Mouse (Mus musculus) liver, embryonic 14.5 days (tissue): ENCODE results near the gene 2510039O18Rik. TPM values are rescaled to one million over a fixed set of nuclear protein-coding genes. Genes with fewer than 3 reads are reported as not detected.

ENCODE experiments used
- ATAC-seq: fragments of 200-750 bp; cut with Nextera tagmentation; 2 replicates; pipeline ENCODE4 v1.8.0; 2017; ENCODE audit warnings: moderate number of reproducible peaks, mild to moderate bottlenecking, moderate library complexity; ENCODE audit not compliant: insufficient read depth
- DNase-seq, 3 experiments: peaks; one replicate each; pipeline ENCODE4 v3.0.0-alpha.2; 2012 to 2013; ENCODE audit warnings: low read depth in 3 of 3, low spot score in 3 of 3
- H3K27ac ChIP-seq: fragments of 300-500 bp; sonication (generic); 2 replicates; pipeline ENCODE4 v1.5.1; 2014; ENCODE audit warnings: moderate library complexity, mild to moderate bottlenecking, control low read depth, inconsistent platforms
- H3K27me3 ChIP-seq: fragments of 300-500 bp; sonication (generic); 2 replicates; pipeline ENCODE4 v1.6.1; 2014; ENCODE audit warnings: mild to moderate bottlenecking, low read length, moderate library complexity; ENCODE audit not compliant: control insufficient read depth, insufficient read depth
- H3K36me3 ChIP-seq: fragments of 300-500 bp; sonication (generic); replicated peaks from 2 replicates; pipeline ENCODE4 v1.6.1; 2014; ENCODE audit warnings: low read depth; ENCODE audit not compliant: control insufficient read depth, insufficient read depth
- H3K4me1 ChIP-seq, 2 experiments: fragments of 200-500 bp in 1 of 2; fragments of 300-500 bp in 1 of 2; sonication (generic) in 1 of 2; replicated peaks; 2 replicates each; pipeline ENCODE4 v1.6.1; 2012 to 2014; ENCODE audit warnings: antibody characterized with exemption in 1 of 2, inconsistent platforms in 1 of 2, low read length in 1 of 2; ENCODE audit not compliant: control insufficient read depth in 2 of 2, insufficient read depth in 2 of 2
- H3K4me2 ChIP-seq: fragments of 300-500 bp; sonication (generic); 2 replicates; pipeline ENCODE4 v1.6.1; 2014; ENCODE audit warnings: low read depth, mild to moderate bottlenecking, control low read depth, moderate library complexity
- H3K4me3 ChIP-seq, 2 experiments: fragments of 200-500 bp in 1 of 2; fragments of 300-500 bp in 1 of 2; sonication (generic) in 1 of 2; 2 replicates each; pipeline ENCODE4 v1.5.1; 2012 to 2014; ENCODE audit warnings: low read depth in 2 of 2, low read length in 2 of 2, mild to moderate bottlenecking in 2 of 2, control low read depth in 1 of 2, inconsistent platforms in 1 of 2, moderate library complexity in 1 of 2; ENCODE audit not compliant: insufficient read depth in 1 of 2
- H3K9ac ChIP-seq: fragments of 300-500 bp; sonication (generic); replicated peaks from 2 replicates; pipeline ENCODE4 v1.6.1; 2014; ENCODE audit warnings: mild to moderate bottlenecking, control low read depth, moderate library complexity
- H3K9me3 ChIP-seq: fragments of 300-500 bp; sonication (generic); 2 replicates; pipeline ENCODE4 v1.6.1; 2016; ENCODE audit warnings: low read length, mixed read lengths; ENCODE audit not compliant: control insufficient read depth
- CTCF ChIP-seq: IDR thresholded peaks from 2 replicates; pipeline ENCODE4 v1.5.1; 2016; ENCODE audit warnings: antibody characterized with exemption, low read depth, control low read depth
- EP300 ChIP-seq: IDR thresholded peaks from 2 replicates; pipeline ENCODE4 v1.6.1; 2016; ENCODE audit warnings: antibody characterized with exemption, low read depth
- WGBS: fragments of 180-500 bp; shearing (Covaris S2); extraction: QIAGEN DNeasy Blood & Tissue Kit; methylation state at CpG from one replicate; pipeline ENCODE4 v1.1.7; 2014; ENCODE audit not compliant: insufficient replicate concordance; 5-methylcytosine and 5-hydroxymethylcytosine counted together
- polyA plus RNA-seq, 2 experiments: library from polyadenylated mRNA; depleted of rRNA in 1 of 2; stranded (reverse) in 1 of 2; unstranded in 1 of 2; fragments of >200 nt; fragmentation: Nextera tagmentation in 1 of 2; extraction: Ambion mirVana in 1 of 2; gene quantifications; 2 replicates each; pipeline versions ENCODE4 v1.2.1 to v1.2.3; 2012 to 2014

2510039O18Rik gene
- polyA plus RNA-seq, 2 experiments: 7.8 to 18.8 TPM

DNA sequence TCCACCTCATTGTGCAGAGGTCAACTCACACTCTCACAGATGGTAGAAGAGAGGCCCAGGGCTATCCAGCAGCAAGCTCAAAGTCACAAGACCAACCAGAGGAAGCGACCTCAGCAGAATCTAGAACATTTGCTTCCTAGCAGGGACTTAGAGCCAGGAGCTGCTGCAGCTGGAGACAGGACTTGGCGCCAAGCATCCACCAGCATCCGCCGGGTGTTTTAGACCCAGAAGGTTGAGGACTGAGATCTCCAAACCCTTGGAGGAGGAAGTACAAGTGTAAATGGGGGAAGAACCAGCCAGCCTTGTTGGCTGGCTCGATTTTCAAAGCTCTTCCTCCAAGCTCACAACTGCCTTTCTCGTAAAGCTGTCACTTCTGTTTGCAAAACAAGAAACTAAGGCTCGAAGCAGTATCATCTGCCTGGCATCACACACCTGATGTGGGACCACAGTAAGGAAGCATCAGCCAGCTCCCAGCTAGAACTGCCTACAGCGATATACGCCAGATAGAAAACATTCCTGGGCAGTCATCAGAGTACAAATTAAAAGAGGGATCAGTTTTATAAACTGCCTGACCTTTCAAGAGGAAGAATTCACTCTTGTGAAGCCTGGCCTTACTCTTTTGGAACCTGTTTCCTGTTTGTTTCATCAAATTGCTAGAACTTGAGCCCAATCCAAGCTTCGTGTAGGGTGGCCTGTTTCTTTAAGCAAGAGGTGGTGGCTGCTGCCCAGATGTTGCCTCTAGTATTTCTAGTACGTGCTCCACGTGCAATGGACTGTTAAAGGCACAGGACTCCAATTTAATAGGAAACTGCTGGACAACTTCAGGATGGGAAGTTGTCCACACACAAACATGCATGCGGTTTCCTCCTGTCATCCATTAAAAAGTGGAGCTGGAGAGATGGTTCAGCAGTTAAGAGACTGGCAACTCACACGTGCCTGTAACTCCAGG is 2.3 kb upstream of the 2510039O18Rik start:
- no peak for DNase-seq
- H3K9ac ChIP-seq: no peak overlapping the region
- WGBS: 35% methylated on average over 14 of the region's 14 CpGs
- no peak overlapping the region for H3K27ac ChIP-seq
- H3K36me3 ChIP-seq: no peaks in the 10 kb centered on the region
- H3K4me3 ChIP-seq: no peak overlapping the region
- H3K9me3 ChIP-seq: no peaks in the 10 kb centered on the region
- H3K4me2 ChIP-seq: no peak overlapping the region
- TF ChIP-seq EP300 (no peak), CTCF (no peak)
- ATAC-seq: no peak
- H3K27me3 ChIP-seq: no peaks in the 10 kb centered on the region; the same call in 1 of the 2 replicates
- peaks cover 4 to 34% of the 10 kb centered on the region in 2 experiments; a peak in 3 of 4 replicates for H3K4me1 ChIP-seq

- H3K9ac ChIP-seq: no peak overlapping the region
- H3K27me3 ChIP-seq: no peaks in the 10 kb centered on the region; the same call in 1 of the 2 replicates
- no peak overlapping the region for H3K27ac ChIP-seq
- ATAC-seq (no peak), DNase-seq (no peak)
- H3K9me3 ChIP-seq: no peaks in the 10 kb centered on the region
- TF ChIP-seq CTCF (no peak), EP300 (no peak)
- H3K4me3 ChIP-seq: no peak overlapping the region; a peak in 1 of 4 replicates
- peak overlapping the region; percentile 93 for H3K4me2 ChIP-seq
- H3K4me1 ChIP-seq: peaks cover 4 to 32% of the 10 kb centered on the region in 2 experiments; a peak in 3 of 4 replicates
- peaks cover 9% of the 10 kb centered on the region for H3K36me3 ChIP-seq
- WGBS: 58% methylated on average over 9 of the region's 9 CpGs
These were observed 584 bp upstream of the 2510039O18Rik start for GRCm38 (mm10) chr4:147940111-147940510.

GRCm38 (mm10) chr4:147941045-147942020 is 638 bp downstream of the 2510039O18Rik start:
- Histone ChIP-seq H3K36me3 (peaks cover 19% of the 10 kb centered on the region), H3K27ac (peak overlapping the region; percentile 56), H3K4me2 (peak overlapping the region; percentile 93), H3K4me1 (peaks cover 4 to 27% of the 10 kb centered on the region in 2 experiments; a peak in 3 of 4 replicates), H3K4me3 (peak overlapping the region; percentile 72 to 88), H3K9ac (peak overlapping the region; percentile 84), H3K27me3 (no peaks in the 10 kb centered on the region; the same call in 1 of the 2 replicates), H3K9me3 (no peaks in the 10 kb centered on the region)
- no peak for TF ChIP-seq CTCF
- 4% methylated on average over 73 of the region's 88 CpGs for WGBS
- ATAC-seq (peak; percentile 74), DNase-seq (peak in 1 of 3 experiments; percentile 32)

DNA sequence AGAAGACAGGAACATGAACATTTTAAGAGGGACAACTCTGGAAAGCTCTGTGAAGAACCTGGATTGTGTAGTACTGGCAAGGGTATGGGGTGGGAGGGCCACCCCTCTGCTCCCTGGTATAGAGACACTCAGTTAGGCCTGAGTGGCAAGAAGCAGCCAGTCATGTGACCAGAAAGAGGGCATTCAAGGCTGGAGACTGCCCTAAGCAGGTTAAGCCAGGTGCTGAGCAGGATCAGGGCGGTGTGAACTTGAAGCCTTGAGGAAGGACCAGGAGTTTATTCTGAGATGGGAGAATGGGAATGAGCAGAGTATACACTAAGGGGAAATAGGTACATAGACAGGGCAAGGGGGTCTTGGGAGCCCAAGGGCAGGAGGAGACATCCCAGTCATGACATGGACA is 2.3 kb downstream of the 2510039O18Rik start:
- Histone ChIP-seq H3K4me2 (peak overlapping the region; percentile 93), H3K9me3 (no peaks in the 10 kb centered on the region), H3K4me1 (peaks cover 4 to 23% of the 10 kb centered on the region in 2 experiments; a peak in 2 of 4 replicates), H3K27me3 (no peaks in the 10 kb centered on the region; the same call in 1 of the 2 replicates), H3K27ac (no peak overlapping the region), H3K36me3 (peaks cover 23% of the 10 kb centered on the region), H3K9ac (0 out of 2 replicates have a peak overlapping the region, but pooled peaks have one; percentile 44), H3K4me3 (no peak overlapping the region)
- 87% methylated on average over 1 of the region's 1 CpGs for WGBS
- ATAC-seq: no peak
- DNase-seq: no peak
- no peak for TF ChIP-seq EP300
- TF ChIP-seq CTCF: no peak
